Mouse (Mus musculus) ES-CJ7 (cell line): ENCODE data around the gene Ick.

Experiments
- DNase-seq: peaks from one replicate; pipeline ENCODE4 v3.0.0; 2011; ENCODE audit warnings: low read depth, low spot score

Gene Ick

GRCm38 (mm10) chr9:78190651-78191634, 82.0 kb downstream of the Ick start:
- peak; percentile 98 for DNase-seq

- DNase-seq, result peak; percentile 98
Measured at GRCm38 (mm10) chr9:78191736-78192135, 82.7 kb downstream of the Ick start.

GRCm38 (mm10) chr9:78193902-78194597, 85.1 kb downstream of the Ick start:
- DNase-seq, result peak; percentile 92

- DNase-seq, result peak; percentile 55
Measured at GRCm38 (mm10) chr9:78195034-78195433, 86.0 kb downstream of the Ick start.

- peak; percentile 62 for DNase-seq
Measured at GRCm38 (mm10) chr9:78197801-78198200, 88.8 kb downstream of the Ick start.

- no peak for DNase-seq
Measured at GRCm38 (mm10) chr9:78204194-78204593, 95.2 kb downstream of the Ick start.

GRCm38 (mm10) chr9:78208956-78209355, 100.0 kb downstream of the Ick start:
- DNase-seq, result no peak

- no peak for DNase-seq
Measured at GRCm38 (mm10) chr9:78210079-78210478, 101.1 kb downstream of the Ick start.

GRCm38 (mm10) chr9:78210821-78211220, 101.8 kb downstream of the Ick start:
- no peak for DNase-seq

GRCm38 (mm10) chr9:78211521-78211920, 102.5 kb downstream of the Ick start:
- no peak for DNase-seq

- DNase-seq, result no peak
Measured at GRCm38 (mm10) chr9:78212341-78213049, 103.5 kb downstream of the Ick start.

GRCm38 (mm10) chr9:78217074-78217473, 108.1 kb downstream of the Ick start:
- no peak for DNase-seq
